Mouse (Mus musculus): Measurements from ENCODE around the gene Rfng.
"Not testable (repeated sequence)": the region's sequence is repeated elsewhere in the genome, so short reads cannot be mapped to it uniquely, and the experiment has no call there.

Rfng gene

DNA sequence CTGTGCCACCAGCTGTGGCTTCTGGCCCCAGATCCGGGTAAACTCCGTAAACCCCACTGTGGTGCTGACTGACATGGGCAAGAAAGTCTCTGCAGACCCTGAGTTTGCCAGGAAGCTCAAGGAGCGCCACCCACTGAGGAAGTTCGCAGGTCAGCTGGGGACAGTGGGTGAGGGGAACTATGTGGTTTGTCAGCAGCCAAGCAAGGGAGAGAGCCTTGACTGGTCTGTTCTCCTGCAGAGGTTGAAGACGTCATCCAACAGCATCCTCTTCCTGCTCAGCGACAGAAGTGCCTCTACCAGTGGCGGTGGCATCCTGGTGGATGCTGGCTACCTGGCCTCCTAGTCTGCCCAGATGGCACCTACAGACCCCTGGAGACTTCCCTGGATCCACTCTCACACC, 17.0 kb downstream of the Rfng start:
- ChIA-PET CTCF (interaction anchor here in 3 of 4 experiments (0.8 to 1.4 kb wide), 6 partner anchors 9 to 46 kb away, joined by 3 to 5 read pairs (median 4); no protein-coding TSS in a partner anchor), POLR2A (interaction anchor here in 1 of 4 experiments (1.8 kb wide), 1 partner anchor 46 kb away, joined by 4 read pairs; no protein-coding TSS in a partner anchor)

DNA sequence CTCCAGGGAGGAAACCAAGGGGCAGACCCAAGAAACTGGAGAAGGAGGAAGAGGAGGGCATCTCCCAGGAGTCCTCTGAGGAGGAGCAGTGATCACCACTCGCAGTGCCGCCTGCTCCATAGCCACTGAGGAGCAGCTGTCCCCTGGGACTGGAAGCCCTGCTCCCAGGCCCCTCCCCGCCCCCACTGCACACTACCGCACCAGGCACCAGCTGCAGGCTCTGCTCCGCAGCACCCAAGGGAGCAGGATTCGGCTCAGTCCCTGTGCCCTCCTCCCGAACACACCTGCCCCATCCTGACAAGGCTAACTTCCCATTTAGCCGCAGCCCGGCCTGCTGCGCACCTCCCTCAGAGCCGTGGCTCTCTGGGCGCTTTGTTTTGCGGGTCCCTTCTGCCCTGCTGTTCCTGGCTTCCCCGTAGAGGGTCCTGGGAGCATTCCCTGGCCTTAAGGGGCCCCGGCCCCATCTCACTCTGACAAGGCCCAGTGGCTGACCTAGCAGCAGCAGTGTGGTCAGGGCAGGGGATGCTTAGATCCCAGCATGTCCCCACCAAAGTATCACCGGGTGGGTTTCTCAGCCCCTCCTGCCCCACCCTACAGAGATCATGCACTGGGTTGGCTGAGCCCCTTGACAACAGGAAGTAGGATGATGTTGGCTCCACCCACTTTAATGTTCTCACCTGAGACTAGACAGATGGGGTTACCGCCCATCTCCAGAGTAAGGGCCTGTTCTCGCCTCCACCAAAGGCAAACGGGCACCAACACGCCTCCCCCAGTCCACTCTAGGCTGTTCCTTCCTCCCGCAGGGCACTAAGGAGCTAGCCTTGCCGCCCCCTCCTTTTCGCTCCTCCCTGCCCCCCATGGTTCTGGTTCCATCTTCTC, 20.6 kb downstream of the Rfng start:
- CTCF ChIA-PET = interaction anchor here in 2 of 4 experiments (0.6 to 1.1 kb wide), 2 partner anchors 13 kb away, joined by 3 read pairs; no protein-coding TSS in a partner anchor
- POLR2A ChIA-PET = not testable (repeated sequence)

DNA sequence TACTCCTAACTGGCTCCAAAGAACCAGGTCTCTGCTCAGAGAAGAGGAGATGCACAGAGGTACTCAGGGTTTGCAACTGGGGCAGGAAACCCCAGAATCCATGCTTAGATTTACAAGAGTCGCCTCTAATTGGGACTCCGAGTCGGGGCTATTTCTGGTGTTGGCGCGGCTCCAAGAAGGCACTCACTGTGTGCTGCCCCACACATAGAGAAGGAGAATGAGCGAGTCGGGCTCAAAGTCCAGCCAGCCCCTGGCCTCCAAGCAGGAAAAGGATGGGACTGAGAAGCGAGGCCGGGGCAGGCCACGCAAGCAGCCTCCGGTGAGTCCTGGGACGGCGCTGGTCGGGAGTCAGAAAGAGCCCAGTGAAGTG, 21.4 kb downstream of the Rfng start, which contains the start of gene Hmga1b:
Hmga1b (plus strand) TSS at position 123 of the 370 bp plus-strand sequence.
- CTCF ChIA-PET = interaction anchor here in 3 of 4 experiments (0.6 to 1.2 kb wide), 3 partner anchors 13 to 14 kb away, joined by 3 to 5 read pairs (median 3); no protein-coding TSS in a partner anchor
- POLR2A ChIA-PET = interaction anchor here in 2 of 4 experiments (1.0 to 2.6 kb wide), 3 partner anchors 18 to 41 kb away, joined by 3 to 14 read pairs (median 5); partner anchors contain the start of genes Dus1l (in 1 of the 2) and Rac3 (in 1 of the 2)

DNA sequence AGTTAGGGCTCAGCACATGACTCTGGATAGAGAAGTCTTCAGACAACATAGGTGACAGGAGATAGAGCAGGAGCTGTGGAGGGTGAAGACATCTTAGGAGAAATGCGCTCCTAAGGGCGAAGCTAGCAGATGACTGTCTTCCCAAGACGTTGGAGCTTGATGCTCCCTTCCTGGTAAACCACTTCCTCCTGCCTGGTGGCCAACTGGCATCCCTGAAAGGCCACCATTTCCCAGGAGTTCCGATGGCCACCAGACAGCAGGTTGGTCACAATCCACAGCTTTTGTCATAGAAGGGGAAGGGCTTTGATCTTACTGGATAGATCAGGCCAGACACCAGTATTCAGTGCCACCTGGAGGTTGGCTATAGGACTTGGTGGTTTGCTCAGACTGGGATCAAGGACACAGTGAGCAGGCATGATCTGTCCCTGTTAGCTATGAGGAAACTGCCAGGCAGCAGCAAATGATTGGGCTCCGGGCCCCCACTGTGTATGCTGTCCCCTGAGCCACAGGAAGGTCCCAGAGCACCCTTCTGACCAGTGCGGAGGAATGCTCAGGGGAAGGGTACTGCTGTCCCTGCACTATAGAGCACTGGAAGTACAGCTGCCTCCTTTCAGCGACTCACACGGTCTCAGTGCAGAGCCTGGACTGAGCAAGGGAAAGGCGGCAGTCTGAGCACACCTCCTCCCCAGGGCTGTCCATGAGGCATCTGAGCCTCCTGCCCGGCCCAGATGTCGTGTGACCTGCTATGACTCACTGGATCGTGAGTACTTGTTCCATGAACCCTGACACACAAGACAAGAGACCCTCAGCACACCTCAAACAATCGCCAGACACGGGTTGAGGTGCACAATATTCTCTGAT, 22.0 kb downstream of the Rfng start:
- ChIA-PET POLR2A (interaction anchor here in 2 of 4 experiments (1.0 to 2.6 kb wide), 5 partner anchors 11 to 91 kb away, joined by 3 to 14 read pairs (median 4); partner anchors contain the start of genes Dus1l (in 1 of the 2) and Rac3 (in 1 of the 2)), CTCF (interaction anchor here in 2 of 4 experiments (0.9 to 1.3 kb wide), 6 partner anchors 9 to 42 kb away, joined by 3 to 6 read pairs (median 4); no protein-coding TSS in a partner anchor)

DNA sequence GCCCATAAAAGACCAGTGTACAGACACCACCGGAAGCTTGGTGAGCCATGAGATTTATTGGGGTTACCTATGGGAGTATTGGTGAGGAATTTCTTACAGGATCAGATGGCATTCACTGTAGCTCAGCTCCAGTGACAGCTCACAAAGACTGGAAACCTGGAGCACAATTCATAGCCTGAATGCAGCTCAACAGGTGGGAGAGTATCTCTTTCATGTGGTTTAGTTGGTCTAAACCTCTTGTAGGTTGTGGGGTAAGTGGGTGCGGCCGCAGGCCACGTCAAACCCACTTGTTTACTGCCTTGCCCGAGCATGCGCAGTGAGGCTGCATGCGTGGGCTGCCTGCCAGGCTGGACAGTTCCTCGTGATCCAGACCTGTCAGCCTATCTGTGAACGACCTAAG, 23.8 kb downstream of the Rfng start:
- ChIA-PET CTCF (interaction anchor here (0.6 to 2.6 kb wide), 8 partner anchors 11 to 49 kb away, joined by 3 to 14 read pairs (median 6); partner anchors contain the start of genes Cenpx (in 1 of the 4) and Lrrc45 (in 1 of the 4)), POLR2A (interaction anchor here in 3 of 4 experiments (0.6 to 2.6 kb wide), 17 partner anchors 10 to 609 kb away, joined by 3 to 14 read pairs (median 3); partner anchors contain the start of genes Rac3 (in 2 of the 3), Fasn (in 1 of the 3), P4hb (in 1 of the 3) and Slc38a10 (in 1 of the 3))

DNA sequence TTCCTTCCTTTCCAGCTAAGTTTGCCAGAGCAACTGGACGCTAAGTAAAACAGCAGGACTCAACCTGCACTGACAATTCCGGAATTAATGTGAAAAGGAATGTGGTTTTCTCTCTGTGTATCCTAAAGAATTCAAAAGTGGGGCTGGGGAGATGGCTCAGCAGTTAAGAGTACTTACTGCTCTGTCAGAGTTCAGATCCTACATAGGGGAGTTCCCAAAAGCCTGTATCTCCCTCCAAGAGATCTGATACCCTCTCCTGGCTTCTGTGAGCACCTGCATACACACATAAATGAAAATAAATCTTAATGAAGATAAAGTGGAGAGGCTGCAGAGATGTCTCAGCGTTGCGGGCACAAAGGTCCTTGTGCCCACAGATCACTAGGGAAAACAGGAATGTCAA, 32.4 kb downstream of the Rfng start:
- ChIA-PET POLR2A (interaction anchor here in 3 of 4 experiments (0.6 to 1.7 kb wide), 5 partner anchors 8 to 328 kb away, joined by 3 to 11 read pairs (median 5); partner anchors contain the start of genes Pycr1 (in 1 of the 3) and Rac3 (in 1 of the 3)), CTCF (interaction anchor here in 3 of 4 experiments (1.6 to 2.9 kb wide), 5 partner anchors 24 to 31 kb away, joined by 3 to 37 read pairs (median 29); partner anchors contain the start of gene Rac3 (in 2 of the 3))

DNA sequence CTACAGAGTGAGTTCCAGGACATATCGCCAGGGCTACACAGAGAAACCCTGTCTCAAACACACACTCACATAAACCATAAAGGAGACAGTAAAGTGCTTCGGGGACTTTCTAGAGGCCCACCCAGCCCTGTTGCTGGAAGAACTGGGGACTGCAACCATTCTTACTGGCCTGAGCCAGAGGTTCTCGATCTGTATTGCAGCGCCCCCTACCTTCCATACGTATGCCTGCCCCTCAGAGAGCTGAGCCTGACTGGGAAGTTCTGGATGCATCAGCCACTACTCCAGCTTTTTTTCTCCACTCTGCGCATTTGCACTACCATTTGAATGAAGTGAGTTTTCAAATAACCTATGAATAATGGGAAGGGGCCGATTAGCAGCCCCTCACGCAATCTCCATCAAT, 34.6 kb downstream of the Rfng start:
- ChIA-PET POLR2A (interaction anchor here in 3 of 4 experiments (0.6 to 2.0 kb wide), 12 partner anchors 10 to 106 kb away, joined by 3 to 10 read pairs (median 3); partner anchors contain the start of genes Pycr1 (in 1 of the 3) and Rac3 (in 1 of the 3)), CTCF (interaction anchor here (0.5 to 2.9 kb wide), 43 partner anchors 10 to 358 kb away, joined by 3 to 37 read pairs (median 4); partner anchors contain the start of genes Rac3 (in 4 of the 4), Cbr2 (in 1 of the 4), Cenpx (in 1 of the 4) and Dcxr (in 1 of the 4))

DNA sequence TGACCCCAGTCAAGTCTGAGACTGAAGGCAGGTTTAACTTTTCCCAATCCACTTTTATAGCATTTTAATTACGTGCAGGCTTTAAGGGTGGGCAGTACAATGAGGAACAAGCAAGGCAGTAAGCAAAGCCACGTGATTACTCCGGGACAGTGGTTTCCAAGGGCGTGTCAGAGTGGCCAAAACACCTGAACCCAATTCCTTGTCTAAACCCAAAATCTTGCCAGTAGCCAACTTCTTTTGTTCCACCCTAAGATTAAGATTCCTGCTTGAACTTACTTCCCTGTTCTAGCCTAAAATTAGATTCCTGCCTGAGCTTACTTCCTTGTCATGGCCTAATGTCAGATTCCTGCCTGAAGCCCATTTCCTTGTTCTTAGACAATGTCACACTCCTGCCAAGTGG, 36.0 kb downstream of the Rfng start:
- CTCF ChIA-PET = interaction anchor here in 2 of 4 experiments (0.8 to 2.8 kb wide), 5 partner anchors 19 to 365 kb away, joined by 3 to 30 read pairs (median 3); partner anchors contain the start of gene Rac3 (in 2 of the 2)
- POLR2A ChIA-PET = interaction anchor here in 2 of 4 experiments (0.6 to 1.1 kb wide), 3 partner anchors 12 to 114 kb away, joined by 3 to 4 read pairs (median 4); partner anchors contain the start of genes Mafg (in 1 of the 2) and Rac3 (in 1 of the 2)

DNA sequence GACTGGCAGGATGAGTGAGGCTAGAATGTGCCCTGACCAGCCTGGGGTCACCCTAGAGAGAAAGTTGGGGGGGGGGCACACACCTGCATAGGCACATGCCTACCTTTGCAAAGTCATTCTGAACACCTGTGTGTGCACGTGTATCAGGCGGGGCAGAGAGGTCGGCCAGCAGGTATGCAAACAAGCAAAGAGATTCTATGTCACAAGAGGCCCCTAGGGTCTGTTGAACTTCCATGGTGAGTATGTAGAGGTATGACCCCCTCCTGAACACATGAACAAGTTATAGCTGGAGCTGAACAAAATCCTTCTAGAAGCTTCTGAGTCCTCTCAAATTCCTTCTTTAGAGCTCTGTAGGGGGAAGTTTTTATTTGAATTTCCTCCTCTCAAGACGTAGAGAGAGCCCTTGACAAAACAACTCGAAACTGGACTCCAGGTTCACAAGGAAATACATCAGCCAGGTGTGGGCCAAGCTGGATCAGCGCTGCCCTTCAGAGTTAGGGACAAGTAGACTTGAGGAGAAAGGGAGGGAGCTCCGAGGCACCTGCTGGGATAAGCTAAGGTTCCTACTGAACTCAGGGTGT, 39.8 kb downstream of the Rfng start:
- CTCF ChIA-PET = interaction anchor here (0.6 to 2.9 kb wide), 7 partner anchors 12 to 32 kb away, joined by 3 to 16 read pairs (median 3); no protein-coding TSS in a partner anchor
- POLR2A ChIA-PET = interaction anchor here in 3 of 4 experiments (0.6 to 1.5 kb wide), 9 partner anchors 8 to 582 kb away, joined by 3 to 10 read pairs (median 3); partner anchors contain the start of genes Dcxr (in 1 of the 3), P4hb (in 1 of the 3) and Rac3 (in 1 of the 3)

DNA sequence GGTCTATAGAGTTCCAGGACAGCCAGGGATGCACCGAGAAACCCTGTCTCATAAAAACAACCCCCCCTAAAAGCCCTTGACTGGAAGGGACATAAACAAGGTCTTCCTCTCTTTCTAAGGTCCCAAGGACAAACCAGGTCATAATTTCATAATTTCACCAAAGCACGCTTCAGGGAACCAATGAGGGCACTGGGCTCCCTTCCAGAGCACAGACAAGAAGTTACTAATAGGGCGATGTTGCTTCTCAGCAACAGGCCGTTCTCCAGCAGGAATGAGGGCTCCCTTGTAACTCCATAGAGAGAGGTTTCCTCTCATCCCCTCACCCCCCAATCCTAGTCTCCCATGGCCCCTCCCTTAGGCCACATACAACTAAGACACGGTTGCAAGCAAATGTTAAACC, 43.0 kb downstream of the Rfng start:
- ChIA-PET CTCF (interaction anchor here in 1 of 4 experiments (1.4 kb wide), 1 partner anchor 35 kb away, joined by 7 read pairs; no protein-coding TSS in a partner anchor), POLR2A (interaction anchor here in 1 of 4 experiments (1.0 kb wide), 1 partner anchor 10 kb away, joined by 5 read pairs; no protein-coding TSS in a partner anchor)

DNA sequence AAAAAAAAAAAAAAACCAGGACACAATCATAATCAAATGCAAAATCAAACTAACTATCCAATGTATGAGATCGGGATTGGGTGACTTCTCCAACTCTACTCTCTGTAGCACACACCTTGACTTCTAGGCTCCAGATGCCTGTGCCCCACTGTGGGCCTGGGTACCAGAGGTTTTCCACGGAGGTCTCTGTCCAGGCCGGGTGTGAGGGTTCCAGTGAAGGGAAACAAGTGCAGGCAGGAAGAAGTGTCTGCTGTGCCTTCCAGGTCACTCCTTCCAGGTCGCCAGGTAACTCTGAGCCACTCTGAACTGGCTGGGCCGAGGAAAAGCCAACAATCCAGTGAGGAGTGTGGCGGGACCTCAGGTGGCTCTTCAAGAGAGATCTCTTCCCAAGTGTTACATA, 47.6 kb downstream of the Rfng start:
- CTCF ChIA-PET = interaction anchor here in 2 of 4 experiments (0.6 to 1.7 kb wide), 3 partner anchors 16 to 40 kb away, joined by 3 to 4 read pairs (median 4); no protein-coding TSS in a partner anchor
- POLR2A ChIA-PET = interaction anchor here in 2 of 4 experiments (0.5 to 1.8 kb wide), 3 partner anchors 8 to 430 kb away, joined by 4 to 10 read pairs (median 6); no protein-coding TSS in a partner anchor

DNA sequence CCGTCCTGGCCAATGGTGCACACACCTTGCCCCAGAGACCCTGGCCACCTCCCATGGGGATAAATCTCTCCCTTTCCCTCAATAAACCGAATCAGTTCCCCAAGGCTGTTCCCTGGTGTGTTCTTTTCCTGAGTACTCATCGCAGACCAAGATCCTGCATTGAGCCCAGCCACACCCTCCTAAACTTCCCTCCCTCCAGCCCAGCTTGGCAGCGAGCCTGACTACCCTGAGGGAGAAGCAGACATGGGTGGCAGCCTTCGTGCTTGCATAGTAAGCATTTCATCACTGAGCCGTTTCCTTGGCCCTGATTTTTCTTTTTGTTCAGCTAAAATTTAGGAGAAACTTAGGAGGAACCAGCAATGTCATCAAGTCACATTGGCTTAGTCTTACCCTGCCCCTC, 50.5 kb downstream of the Rfng start:
- ChIA-PET POLR2A (no interaction called here), CTCF (no interaction called here)

DNA sequence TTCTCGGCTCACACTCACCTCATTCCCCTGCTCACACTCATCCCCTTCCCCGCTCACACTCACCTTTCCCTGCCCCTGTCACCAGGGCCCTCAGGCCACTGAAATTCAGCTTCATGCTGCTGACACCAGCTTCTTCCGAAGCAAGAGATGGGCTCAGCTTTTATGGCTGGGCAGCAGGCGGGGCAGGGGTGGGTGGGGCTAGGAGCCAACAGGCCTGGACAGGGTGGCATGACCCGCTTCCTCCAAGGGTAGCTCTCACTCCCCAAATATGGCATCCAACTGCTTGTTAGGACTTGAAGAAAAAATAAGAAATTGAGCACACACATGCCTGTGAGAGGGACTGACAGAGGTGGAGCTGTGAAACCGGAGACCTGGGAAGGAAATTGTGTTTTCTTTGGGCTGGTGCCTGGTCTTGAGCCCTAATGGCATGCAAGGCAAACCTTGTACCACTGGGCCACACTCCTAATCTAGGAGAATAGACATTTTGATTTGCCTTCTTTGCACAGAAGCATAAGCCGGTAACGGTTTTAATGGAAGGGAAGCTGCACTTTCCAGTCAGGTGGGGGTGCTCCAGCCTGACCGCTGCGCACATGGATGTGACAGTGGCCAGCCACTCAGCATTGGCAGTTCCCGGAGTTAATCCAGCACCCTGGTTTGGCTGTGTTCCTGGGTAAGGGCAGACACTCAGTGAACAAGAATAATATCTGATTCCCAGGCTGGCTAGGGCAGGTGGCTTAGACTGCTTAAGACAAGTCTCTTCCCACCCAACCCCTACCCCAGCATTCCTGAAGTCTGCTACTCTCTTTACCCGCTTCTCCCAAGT, 51.9 kb downstream of the Rfng start, which contains the start of gene Cbr2:
Cbr2 (minus strand) TSS at position 257 of the 823 bp plus-strand sequence.
- POLR2A ChIA-PET = interaction anchor here in 3 of 4 experiments (0.5 to 1.3 kb wide), 8 partner anchors 10 to 379 kb away, joined by 3 to 5 read pairs (median 4); partner anchors contain the start of genes Rac3 (in 2 of the 3) and Mafg (in 1 of the 3)
- CTCF ChIA-PET = interaction anchor here in 3 of 4 experiments (0.6 to 2.4 kb wide), 8 partner anchors 11 to 308 kb away, joined by 3 to 11 read pairs (median 4); partner anchors contain the start of gene Rac3 (in 2 of the 3)

DNA sequence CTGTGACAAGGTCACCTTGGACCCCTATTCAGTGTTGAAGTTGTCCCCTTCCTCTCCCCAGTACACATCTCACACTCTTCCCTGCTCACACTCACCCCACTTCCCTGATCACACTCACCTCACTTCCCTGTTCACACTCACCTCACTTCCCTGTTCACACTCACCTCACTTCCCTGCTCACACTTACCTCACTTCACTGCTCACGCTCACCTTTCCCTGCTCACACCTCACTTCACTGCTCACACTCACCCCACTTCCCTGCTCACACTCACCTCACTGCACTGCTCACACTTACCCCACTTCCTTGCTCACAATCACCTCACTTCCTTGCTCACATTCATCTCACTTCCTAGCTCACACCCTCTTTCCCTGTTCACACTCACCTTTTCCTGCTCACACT, 52.6 kb downstream of the Rfng start:
- CTCF ChIA-PET = interaction anchor here in 2 of 4 experiments (1.1 to 2.4 kb wide), 3 partner anchors 10 to 45 kb away, joined by 4 to 11 read pairs (median 5); partner anchors contain the start of gene Rac3 (in 1 of the 2)
- POLR2A ChIA-PET = interaction anchor here in 3 of 4 experiments (0.5 to 1.3 kb wide), 6 partner anchors 9 to 293 kb away, joined by 3 to 5 read pairs (median 4); partner anchors contain the start of gene Mafg (in 1 of the 3)

All from embryonic stem cell, embryonic (primary cell).